Mouse (Mus musculus): ENCODE measurements around the gene Cstb.

Cstb gene

GRCm38 (mm10) chr10:78425181-78426041, at the start of gene Cstb:
Gene Cstb, plus strand, starts transcription at chr10:78425669.
- peak; percentile 93 for DNase-seq (ENCODE audit: low read depth, low spot score)

- no peak for DNase-seq (ENCODE audit: low read depth, low spot score)
Observed at GRCm38 (mm10) chr10:78378516-78378915, 47.0 kb upstream of the Cstb start.

GRCm38 (mm10) chr10:78383567-78383966, 41.9 kb upstream of the Cstb start:
- no peak for DNase-seq (ENCODE audit: low read depth, low spot score)

- DNase-seq (ENCODE audit: low read depth, low spot score) = peak; percentile 84
Observed at GRCm38 (mm10) chr10:78385520-78385919, 39.9 kb upstream of the Cstb start.

GRCm38 (mm10) chr10:78388216-78388980, 37.1 kb upstream of the Cstb start:
- DNase-seq (ENCODE audit: low read depth, low spot score) = peak; percentile 86

GRCm38 (mm10) chr10:78390982-78391470, 34.4 kb upstream of the Cstb start:
- DNase-seq (ENCODE audit: low read depth, low spot score) = no peak

GRCm38 (mm10) chr10:78392072-78392471, 33.4 kb upstream of the Cstb start:
- peak; percentile 83 for DNase-seq (ENCODE audit: low read depth, low spot score)

- DNase-seq (ENCODE audit: low read depth, low spot score) = no peak
Observed at GRCm38 (mm10) chr10:78395377-78395776, 30.1 kb upstream of the Cstb start.

GRCm38 (mm10) chr10:78395819-78396624, 29.4 kb upstream of the Cstb start:
- peak; percentile 99 for DNase-seq (ENCODE audit: low read depth, low spot score)

GRCm38 (mm10) chr10:78396625-78396885, 28.9 kb upstream of the Cstb start:
- DNase-seq (ENCODE audit: low read depth, low spot score) = no peak

GRCm38 (mm10) chr10:78399090-78399657, 26.3 kb upstream of the Cstb start:
- DNase-seq (ENCODE audit: low read depth, low spot score) = peak; percentile 75

- no peak for DNase-seq (ENCODE audit: low read depth, low spot score)
Observed at GRCm38 (mm10) chr10:78401127-78401526, 24.3 kb upstream of the Cstb start.

- no peak for DNase-seq (ENCODE audit: low read depth, low spot score)
Observed at GRCm38 (mm10) chr10:78402301-78402922, 23.1 kb upstream of the Cstb start.

- DNase-seq (ENCODE audit: low read depth, low spot score) = no peak
Observed at GRCm38 (mm10) chr10:78406152-78406551, 19.3 kb upstream of the Cstb start.

GRCm38 (mm10) chr10:78407132-78407531, 18.3 kb upstream of the Cstb start:
- DNase-seq (ENCODE audit: low read depth, low spot score) = no peak

GRCm38 (mm10) chr10:78409035-78409788, 16.3 kb upstream of the Cstb start:
- DNase-seq (ENCODE audit: low read depth, low spot score) = peak; percentile 58

GRCm38 (mm10) chr10:78411851-78412250, 13.6 kb upstream of the Cstb start:
- no peak for DNase-seq (ENCODE audit: low read depth, low spot score)

GRCm38 (mm10) chr10:78412319-78413151, 12.9 kb upstream of the Cstb start, which contains the start of gene Rrp1:
Gene Rrp1, minus strand, starts transcription at chr10:78413043.
- DNase-seq (ENCODE audit: low read depth, low spot score) = peak; percentile 99

GRCm38 (mm10) chr10:78413152-78413520, 12.3 kb upstream of the Cstb start:
- DNase-seq (ENCODE audit: low read depth, low spot score) = no peak

All from brain, adult 2 months (tissue).